Mouse (Mus musculus) kidney, adult 2 months (tissue): ENCODE measurements at regions not wholly inside any gene's neighbourhood (a gene's known extent, or its start where the extent isn't known, plus 50 kb on each side); places are given as distances from the start of the nearest gene placed in this dataset.
A peak's percentile ranks its signal among the peaks of the same experiment; 100 is the strongest.

ENCODE experiments used
- DNase-seq: peaks from one replicate; pipeline ENCODE4 v3.0.0; 2021
- H3K27ac ChIP-seq: fragments of 200-500 bp; 2 replicates; pipeline ENCODE4 v1.5.1; 2012; ENCODE audit warnings: low read depth, low read length, control low read depth, inconsistent platforms; ENCODE audit not compliant: insufficient read depth
- H3K27me3 ChIP-seq: fragments of 200-500 bp; replicated peaks from 2 replicates; pipeline ENCODE4 v1.6.1; 2012; ENCODE audit warnings: mild to moderate bottlenecking, moderate library complexity, low read length, inconsistent platforms; ENCODE audit not compliant: control insufficient read depth, insufficient read depth
- H3K36me3 ChIP-seq: fragments of 200-500 bp; 2 replicates; pipeline ENCODE4 v1.6.1; 2012; ENCODE audit warnings: mild to moderate bottlenecking, moderate library complexity, low read length, inconsistent platforms; ENCODE audit not compliant: control insufficient read depth, insufficient read depth
- H3K4me1 ChIP-seq: fragments of 200-500 bp; 2 replicates; pipeline ENCODE4 v1.6.1; 2011; ENCODE audit warnings: low read length; ENCODE audit not compliant: control insufficient read depth, insufficient read depth
- H3K4me3 ChIP-seq: fragments of 200-500 bp; 2 replicates; pipeline ENCODE4 v1.5.1; 2011; ENCODE audit warnings: mild to moderate bottlenecking, low read depth, low read length, control low read depth; ENCODE audit not compliant: insufficient read depth
- CTCF ChIP-seq: fragments of 200-500 bp; conservative IDR thresholded peaks from 2 replicates; pipeline ENCODE4 v1.5.1; 2011; ENCODE audit warnings: low read depth, mild to moderate bottlenecking, control low read depth, low read length, moderate library complexity, mixed read lengths; ENCODE audit not compliant: insufficient read depth, insufficient read length
- POLR2A ChIP-seq: fragments of 200-500 bp; IDR thresholded peaks from one replicate; pipeline ENCODE4 v1.6.1; 2011; ENCODE audit warnings: low read depth, low read length, control low read depth
- WGBS: fragments of 180-500 bp; shearing (Covaris S2); methylation state at CpG from one replicate; pipeline ENCODE4 v1.1.7; 2018; 5-methylcytosine and 5-hydroxymethylcytosine counted together

- H3K4me1 ChIP-seq, result no peaks in the 10 kb centered on the region
- no peaks in the 10 kb centered on the region for H3K36me3 ChIP-seq
- WGBS, result 54% methylated on average over 5 of the region's 5 CpGs
- TF ChIP-seq POLR2A (no peak), CTCF (no peak)
- no peak overlapping the region for H3K4me3 ChIP-seq
- no peaks in the 10 kb centered on the region for H3K27me3 ChIP-seq
- DNase-seq, result no peak
- H3K27ac ChIP-seq, result no peak overlapping the region
Measured at GRCm38 (mm10) chr12:15320697-15321449, 495.8 kb downstream of the Trib2 start.

GRCm38 (mm10) chr12:15319647-15320046 lies 497.1 kb downstream of the Trib2 start:
- 35% methylated on average over 1 of the region's 1 CpGs for WGBS
- H3K27me3 ChIP-seq, result no peaks in the 10 kb centered on the region
- no peak for TF ChIP-seq CTCF
- no peak for TF ChIP-seq POLR2A

GRCm38 (mm10) chr12:15294898-15295297 lies 521.8 kb downstream of the Trib2 start:
- Histone ChIP-seq H3K4me1 (no peaks in the 10 kb centered on the region), H3K27me3 (no peaks in the 10 kb centered on the region), H3K36me3 (no peaks in the 10 kb centered on the region), H3K4me3 (no peak overlapping the region), H3K27ac (no peak overlapping the region)
- no peak for TF ChIP-seq CTCF
- TF ChIP-seq POLR2A, result no peak
- no peak for DNase-seq
- 67% methylated on average over 2 of the region's 2 CpGs for WGBS

More at GRCm38 (mm10) chr12:15319647-15320046, 497.1 kb downstream of the Trib2 start:
- Histone ChIP-seq H3K36me3 (no peaks in the 10 kb centered on the region), H3K27ac (no peak overlapping the region), H3K4me1 (no peaks in the 10 kb centered on the region), H3K4me3 (no peak overlapping the region)
- no peak for DNase-seq

- H3K4me1 ChIP-seq, result no peaks in the 10 kb centered on the region
- H3K27me3 ChIP-seq, result no peaks in the 10 kb centered on the region
- TF ChIP-seq CTCF, result no peak
- TF ChIP-seq POLR2A, result no peak
- no peak overlapping the region for H3K27ac ChIP-seq
- peak; percentile 29 for DNase-seq
- no peak overlapping the region for H3K4me3 ChIP-seq
- no peaks in the 10 kb centered on the region for H3K36me3 ChIP-seq
- 66% methylated on average over 1 of the region's 1 CpGs for WGBS
Measured at GRCm38 (mm10) chr12:15262165-15262564, 554.6 kb downstream of the Trib2 start.

GRCm38 (mm10) chr12:15261604-15262003 lies 555.1 kb downstream of the Trib2 start:
- Histone ChIP-seq H3K36me3 (no peaks in the 10 kb centered on the region), H3K4me3 (no peak overlapping the region), H3K27ac (no peak overlapping the region), H3K4me1 (no peaks in the 10 kb centered on the region), H3K27me3 (no peaks in the 10 kb centered on the region)
- no peak for DNase-seq
- 82% methylated on average over 1 of the region's 1 CpGs for WGBS
- TF ChIP-seq POLR2A (no peak), CTCF (no peak)

- no peaks in the 10 kb centered on the region for H3K4me1 ChIP-seq
- 81% methylated on average over 2 of the region's 2 CpGs for WGBS
- TF ChIP-seq CTCF, result no peak
- TF ChIP-seq POLR2A, result no peak
- no peak overlapping the region for H3K4me3 ChIP-seq
- H3K27ac ChIP-seq, result no peak overlapping the region
- no peaks in the 10 kb centered on the region for H3K36me3 ChIP-seq
- H3K27me3 ChIP-seq, result no peaks in the 10 kb centered on the region
- DNase-seq, result no peak
Measured at GRCm38 (mm10) chr12:15260907-15261415, 555.8 kb downstream of the Trib2 start.

- H3K36me3 ChIP-seq, result no peaks in the 10 kb centered on the region
- H3K27ac ChIP-seq, result no peak overlapping the region
- no peaks in the 10 kb centered on the region for H3K27me3 ChIP-seq
- no peak overlapping the region for H3K4me3 ChIP-seq
- WGBS, result 34% methylated on average over 4 of the region's 4 CpGs
- no peaks in the 10 kb centered on the region for H3K4me1 ChIP-seq
- no peak for TF ChIP-seq POLR2A
- no peak for TF ChIP-seq CTCF
- no peak for DNase-seq
Measured at GRCm38 (mm10) chr12:15244966-15245365, 571.8 kb downstream of the Trib2 start.
